ENCODE assay signal across 8 mouse cellular contexts in genomic region chr8:83729009-83729807, GRCm38 (mm10). TPM values are rescaled to one million over a fixed set of nuclear protein-coding genes. Genes with fewer than 3 reads are reported as not detected.
A peak's percentile ranks its signal among the peaks of the same experiment; 100 is the strongest.
DNase-seq lines count a peak whose midpoint lies in the region; ATAC-seq and TF ChIP-seq lines count a peak whose summit lies in the region.

No protein-coding gene starts in this region.

- H3K79me2 ChIP-seq in MEL (ENCODE audit: control insufficient read depth, insufficient read depth, low read length, poor library complexity) = no peaks in the 10 kb centered on the region

- no peak for DNase-seq in left cerebral cortex, adult 2 months (ENCODE audit: extremely low spot score in 1 of 2, low spot score in 2 of 2)
- no peak for DNase-seq in left cerebral cortex, postnatal 25 days (ENCODE audit: low spot score in 2 of 2)
- no peak for DNase-seq in MEL (ENCODE audit: low read depth, low spot score)
- peak; percentile 64 for DNase-seq in embryo, embryonic 11 days
- no peak for DNase-seq in left cerebral cortex, postnatal 14 days (ENCODE audit: low spot score in 2 of 2)
- no peak for DNase-seq in adrenal gland, postnatal 4 days (ENCODE audit: low spot score in 2 of 2)
- DNase-seq in gastrocnemius, postnatal 25 days = no peak

- H3K27ac ChIP-seq in left cerebral cortex, adult 2 months = no peak overlapping the region
- no peak overlapping the region for H3K27ac ChIP-seq in MEL (ENCODE audit: control insufficient read depth, low read depth, low read length)

- no peaks in the 10 kb centered on the region for H3K4me1 ChIP-seq in MEL (ENCODE audit: control insufficient read depth in 1 of 2, insufficient read depth in 2 of 2, low read length in 2 of 2)

- H3K4me3 ChIP-seq in left cerebral cortex, adult 2 months = no peak overlapping the region
- H3K4me3 ChIP-seq in MEL (ENCODE audit: control insufficient read depth in 1 of 2, insufficient read depth in 1 of 2, low read depth in 2 of 2, low read length in 2 of 2) = no peak overlapping the region

- no peak for TF ChIP-seq POLR2A in MEL (IDR thresholded peaks at IDR 0.05; ENCODE audit: control insufficient read depth in 1 of 2, insufficient read depth in 1 of 2, low read depth in 1 of 2, low read length in 2 of 2, poor library complexity in 1 of 2)

- H3K9me3 ChIP-seq in MEL (replicated peaks; ENCODE audit: insufficient read depth, low read length) = no peaks in the 10 kb centered on the region

- H3K36me3 ChIP-seq in MEL (ENCODE audit: control insufficient read depth in 1 of 2, insufficient read depth in 2 of 2, low read length in 2 of 2) = peaks cover 0 to 14% of the 10 kb centered on the region in 2 experiments; a peak in 2 of 4 replicates

- no peaks in the 10 kb centered on the region for H3K27me3 ChIP-seq in MEL (ENCODE audit: control insufficient read depth in 1 of 2, insufficient read depth in 2 of 2, low read length in 2 of 2)

- TF ChIP-seq CTCF in left cerebral cortex, adult 2 months (IDR thresholded peaks at IDR 0.05) = peak; percentile 54
- peak; percentile 51 to 54 (median 52) for TF ChIP-seq CTCF in MEL (IDR thresholded peaks at IDR 0.05 in 2 of 3, conservative IDR thresholded peaks at IDR 0.05 in 1 of 3; ENCODE audit: control insufficient read depth in 1 of 3, insufficient read depth in 1 of 3, low read depth in 2 of 3, low read length in 3 of 3, poor library complexity in 1 of 3, severe bottlenecking in 1 of 3)

- TF ChIP-seq RAD21 in MEL (IDR thresholded peaks at IDR 0.05; ENCODE audit: low read depth, low read length) = no peak; the same call in 1 of the 2 replicates

- peak; percentile 48 for ATAC-seq in megakaryocyte, adult 5-6 weeks (ENCODE audit: poor library complexity, severe bottlenecking)

- no peak overlapping the region for H3K9ac ChIP-seq in MEL (ENCODE audit: control insufficient read depth, low read depth, low read length, poor library complexity, severe bottlenecking)

- intact Hi-C loops in left cerebral cortex, adult 2 months (cut with DNase I) = no loop called here
- intact Hi-C loops in left cerebral cortex, postnatal 25 days (cut with DNase I) = no loop called here
- intact Hi-C loops in left cerebral cortex, postnatal 14 days (cut with DNase I) = no loop called here

- TF ChIP-seq EP300 in MEL (IDR thresholded peaks at IDR 0.05; ENCODE audit: low read depth in 1 of 2, low read length in 2 of 2) = no peak

TF ChIP-seq in MEL, 35 proteins besides CTCF, POLR2A, EP300 and RAD21:
- TF ChIP-seq SMC3 (IDR thresholded peaks at IDR 0.05; ENCODE audit: low read depth, low read length) (peak; percentile 55), TBP (IDR thresholded peaks at IDR 0.05; ENCODE audit: low read depth, low read length) (no peak)

RNA-seq across cellular contexts. Expression of gene Adgre5, which starts 11.9 kb away (rescaled TPM):
- total RNA-seq in left cerebral cortex, adult 2 months (2021) = 10 to 100 TPM in 1 of 2 experiments, 1 to 10 TPM in 1; 8.9 to 11.5 TPM
- 1 to 10 TPM; 9.0 to 9.6 TPM for total RNA-seq in left cerebral cortex, postnatal 25 days (2021)
- 16.1 and 18.5 TPM in 2 replicates for total RNA-seq in MEL (2012; rRNA removed)
- 10 to 100 TPM in 1 of 2 experiments, not detected in 1; 21.4 TPM for polyA plus RNA-seq in MEL (2012; ENCODE audit: insufficient read depth in 1 of 2, insufficient read length in 2 of 2, low read depth in 1 of 2, low replicate concordance in 2 of 2, missing spikeins in 1 of 2)
- 239 and 242 TPM in 2 replicates for total RNA-seq in megakaryocyte, adult 5-6 weeks (2015)
- total RNA-seq in megakaryocyte, adult 5-6 weeks (2017) = 299 and 326 TPM in 2 replicates
- 10 to 100 TPM; 11.2 to 11.8 TPM for total RNA-seq in left cerebral cortex, postnatal 14 days (2021)
- total RNA-seq in adrenal gland, postnatal 4 days (2021) = 10 to 100 TPM; 48.6 to 49.8 TPM
- 10 to 100 TPM; 21.7 to 26.2 TPM for total RNA-seq in gastrocnemius, postnatal 25 days (2021)

RNA-seq across cellular contexts. Expression of gene Ddx39, which starts 14.2 kb away (rescaled TPM):
- total RNA-seq in left cerebral cortex, adult 2 months (2021) = 10 to 100 TPM; 19.9 to 20.2 TPM
- 10 to 100 TPM; 17.4 to 18.2 TPM for total RNA-seq in left cerebral cortex, postnatal 25 days (2021)
- total RNA-seq in MEL (2012; rRNA removed) = 279 and 361 TPM in 2 replicates
- polyA plus RNA-seq in MEL (2012; ENCODE audit: insufficient read depth in 1 of 2, insufficient read length in 2 of 2, low read depth in 1 of 2, low replicate concordance in 2 of 2, missing spikeins in 1 of 2) = 100 to 1,000 TPM; 272 to 304 TPM
- total RNA-seq in megakaryocyte, adult 5-6 weeks (2015) = 66.7 and 67.7 TPM in 2 replicates
- 71.2 and 77.4 TPM in 2 replicates for total RNA-seq in megakaryocyte, adult 5-6 weeks (2017)
- 10 to 100 TPM; 18.4 to 19.7 TPM for total RNA-seq in left cerebral cortex, postnatal 14 days (2021)
- total RNA-seq in adrenal gland, postnatal 4 days (2021) = 10 to 100 TPM; 41.5 to 42.2 TPM
- 10 to 100 TPM; 11.2 to 13.2 TPM for total RNA-seq in gastrocnemius, postnatal 25 days (2021)

RNA-seq across cellular contexts. Expression of gene Pkn1, which starts 30.2 kb away (rescaled TPM):
- 10 to 100 TPM; 60.9 to 65.6 TPM for total RNA-seq in left cerebral cortex, adult 2 months (2021)
- 10 to 100 TPM; 53.2 to 72.7 TPM for total RNA-seq in left cerebral cortex, postnatal 25 days (2021)
- total RNA-seq in MEL (2012; rRNA removed) = 33.5 and 37.8 TPM in 2 replicates
- 10 to 100 TPM; 41.2 to 73.2 TPM for polyA plus RNA-seq in MEL (2012; ENCODE audit: insufficient read depth in 1 of 2, insufficient read length in 2 of 2, low read depth in 1 of 2, low replicate concordance in 2 of 2, missing spikeins in 1 of 2)
- 53.3 and 55.4 TPM in 2 replicates for total RNA-seq in megakaryocyte, adult 5-6 weeks (2015)
- 103 and 110 TPM in 2 replicates for total RNA-seq in megakaryocyte, adult 5-6 weeks (2017)
- 10 to 100 TPM; 63.8 to 74.1 TPM for total RNA-seq in left cerebral cortex, postnatal 14 days (2021)
- total RNA-seq in adrenal gland, postnatal 4 days (2021) = 100 to 1,000 TPM; 115 to 120 TPM
- 10 to 100 TPM; 34.4 to 47.5 TPM for total RNA-seq in gastrocnemius, postnatal 25 days (2021)

Comparison
In these comparisons a context has a peak if more than half of its experiments do, and no peak if none do; other contexts are left out.
1. RNA of gene Adgre5, which starts 11.9 kb away (total RNA-seq): 239 to 326 TPM in megakaryocyte, adult 5-6 weeks; 48.6 to 49.8 TPM in adrenal gland, postnatal 4 days, 21.7 to 26.2 TPM in gastrocnemius, postnatal 25 days, 16.1 to 18.5 TPM in MEL, 11.2 to 11.8 TPM in left cerebral cortex, postnatal 14 days, 8.9 to 11.5 TPM in left cerebral cortex, adult 2 months and 9.0 to 9.6 TPM in left cerebral cortex, postnatal 25 days; every median in the first group is over 4 times any median in the second.